Mouse (Mus musculus): ENCODE measurements around the gene H2al1i.
"Not testable (repeated sequence)": the region's sequence is repeated elsewhere in the genome, so short reads cannot be mapped to it uniquely, and the experiment has no call there.

Gene H2al1i

GRCm38 (mm10) chrX:11324359-11324758 lies at the start of gene H2al1i:
Gene H2al1i (plus strand): TSS chrX:11324659.
- not testable (repeated sequence) for DNase-seq (ENCODE audit: low spot score in 2 of 2)

GRCm38 (mm10) chrX:11277083-11277482 lies 47.4 kb upstream of the H2al1i start:
- DNase-seq (ENCODE audit: low spot score in 2 of 2): no peak

- no peak for DNase-seq (ENCODE audit: low spot score in 2 of 2)
These were observed 43.7 kb upstream of the H2al1i start for GRCm38 (mm10) chrX:11280741-11281140.

GRCm38 (mm10) chrX:11288306-11288882 lies 36.1 kb upstream of the H2al1i start:
- no peak for DNase-seq (ENCODE audit: low spot score in 2 of 2)

GRCm38 (mm10) chrX:11289244-11289643 lies 35.2 kb upstream of the H2al1i start:
- DNase-seq (ENCODE audit: low spot score in 2 of 2): no peak

- not testable (repeated sequence) for DNase-seq (ENCODE audit: low spot score in 2 of 2)
These were observed 25.5 kb upstream of the H2al1i start, which contains the start of gene H2al1a for GRCm38 (mm10) chrX:11298957-11299356. Gene H2al1a (plus strand): TSS chrX:11299257.

- not testable (repeated sequence) for DNase-seq (ENCODE audit: low spot score in 2 of 2)
These were observed 22.3 kb upstream of the H2al1i start, which contains the start of gene H2al1b for GRCm38 (mm10) chrX:11302132-11302531. Gene H2al1b (plus strand): TSS chrX:11302432.

- DNase-seq (ENCODE audit: low spot score in 2 of 2): not testable (repeated sequence)
These were observed 19.1 kb upstream of the H2al1i start, which contains the start of gene H2al1c for GRCm38 (mm10) chrX:11305355-11305754. Gene H2al1c (plus strand): TSS chrX:11305655.

- not testable (repeated sequence) for DNase-seq (ENCODE audit: low spot score in 2 of 2)
These were observed 15.9 kb upstream of the H2al1i start, which contains the start of gene H2al1d for GRCm38 (mm10) chrX:11308524-11308923. Gene H2al1d (plus strand): TSS chrX:11308824.

GRCm38 (mm10) chrX:11311634-11312033 lies 12.8 kb upstream of the H2al1i start, which contains the start of gene H2al1e:
Gene H2al1e (plus strand): TSS chrX:11311934.
- DNase-seq (ENCODE audit: low spot score in 2 of 2): not testable (repeated sequence)

- not testable (repeated sequence) for DNase-seq (ENCODE audit: low spot score in 2 of 2)
These were observed 9.6 kb upstream of the H2al1i start, which contains the start of gene H2al1f for GRCm38 (mm10) chrX:11314858-11315257. Gene H2al1f (plus strand): TSS chrX:11315158.

- not testable (repeated sequence) for DNase-seq (ENCODE audit: low spot score in 2 of 2)
These were observed 6.5 kb upstream of the H2al1i start, which contains the start of gene H2al1g for GRCm38 (mm10) chrX:11317956-11318355. Gene H2al1g (plus strand): TSS chrX:11318256.

- not testable (repeated sequence) for DNase-seq (ENCODE audit: low spot score in 2 of 2)
These were observed 3.3 kb upstream of the H2al1i start, which contains the start of gene H2al1h for GRCm38 (mm10) chrX:11321192-11321591. Gene H2al1h (plus strand): TSS chrX:11321492.

- not testable (repeated sequence) for DNase-seq (ENCODE audit: low spot score in 2 of 2)
These were observed 3.1 kb downstream of the H2al1i start, which contains the start of gene H2al1j for GRCm38 (mm10) chrX:11327522-11327921. Gene H2al1j (plus strand): TSS chrX:11327822.

GRCm38 (mm10) chrX:11345762-11346161 lies 21.3 kb downstream of the H2al1i start:
- DNase-seq (ENCODE audit: low spot score in 2 of 2): no peak

GRCm38 (mm10) chrX:11346756-11347155 lies 22.3 kb downstream of the H2al1i start:
- DNase-seq (ENCODE audit: low spot score in 2 of 2): no peak

- DNase-seq (ENCODE audit: low spot score in 2 of 2): no peak
These were observed 36.4 kb downstream of the H2al1i start for GRCm38 (mm10) chrX:11360823-11361222.

- DNase-seq (ENCODE audit: low spot score in 2 of 2): no peak
These were observed 36.8 kb downstream of the H2al1i start for GRCm38 (mm10) chrX:11361261-11361660.

- DNase-seq (ENCODE audit: low spot score in 2 of 2): no peak
These were observed 39.4 kb downstream of the H2al1i start for GRCm38 (mm10) chrX:11363890-11364289.

- no peak for DNase-seq (ENCODE audit: low spot score in 2 of 2)
These were observed 40.7 kb downstream of the H2al1i start for GRCm38 (mm10) chrX:11365151-11365550.
